Mouse (Mus musculus) stomach, embryonic 15.5 days (tissue): ENCODE results near the gene Ccdc12. TPM values are rescaled to one million over a fixed set of nuclear protein-coding genes. Genes with fewer than 3 reads are reported as not detected.
"Not testable (repeated sequence)": the region's sequence is repeated elsewhere in the genome, so short reads cannot be mapped to it uniquely, and the experiment has no call there.

ENCODE experiments used
- ATAC-seq: fragments of 200-750 bp; cut with Nextera tagmentation; 2 replicates; pipeline ENCODE4 v1.8.0; 2017; ENCODE audit warnings: low read depth, moderate number of reproducible peaks, moderate TSS enrichment; ENCODE audit not compliant: insufficient read depth, low FRiP score
- H3K27ac ChIP-seq: fragments of 300-500 bp; sonication (generic); 2 replicates; pipeline ENCODE4 v1.5.1; 2015; ENCODE audit warnings: mild to moderate bottlenecking, inconsistent platforms
- H3K27me3 ChIP-seq: fragments of 300-500 bp; sonication (generic); replicated peaks from 2 replicates; pipeline ENCODE4 v1.6.1; 2015; ENCODE audit warnings: inconsistent platforms
- H3K36me3 ChIP-seq: fragments of 300-500 bp; sonication (generic); 2 replicates; pipeline ENCODE4 v1.6.1; 2015; ENCODE audit warnings: inconsistent platforms
- H3K4me1 ChIP-seq: fragments of 300-500 bp; sonication (generic); 2 replicates; pipeline ENCODE4 v1.6.1; 2015; ENCODE audit warnings: inconsistent platforms
- H3K4me2 ChIP-seq: fragments of 300-500 bp; sonication (generic); 2 replicates; pipeline ENCODE4 v1.6.1; 2015; ENCODE audit warnings: mild to moderate bottlenecking, inconsistent platforms
- H3K4me3 ChIP-seq: fragments of 300-500 bp; sonication (generic); replicated peaks from 2 replicates; pipeline ENCODE4 v1.5.1; 2015; ENCODE audit warnings: inconsistent platforms
- H3K9ac ChIP-seq: fragments of 300-500 bp; sonication (generic); 2 replicates; pipeline ENCODE4 v1.6.1; 2015; ENCODE audit warnings: inconsistent platforms
- H3K9me3 ChIP-seq: fragments of 300-500 bp; sonication (generic); 2 replicates; pipeline ENCODE4 v1.6.1; 2016; ENCODE audit warnings: inconsistent platforms
- WGBS: fragments of 180-500 bp; shearing (Covaris S2); methylation state at CpG from one replicate; pipeline ENCODE4 v1.1.7; 2015; 5-methylcytosine and 5-hydroxymethylcytosine counted together
- polyA plus RNA-seq: library from polyadenylated mRNA; unstranded; fragments of >200 nt; fragmentation: Nextera tagmentation; extraction: Ambion mirVana; gene quantifications from 2 replicates; pipeline ENCODE4 v1.2.1, GENCODE M21; 2015

The Ccdc12 gene
- polyA plus RNA-seq, 1 experiment from 2014 or later, result 160 TPM

- Histone ChIP-seq H3K27me3 (no peaks in the 10 kb centered on the region), H3K9ac (no peak overlapping the region), H3K4me2 (no peak overlapping the region), H3K9me3 (no peaks in the 10 kb centered on the region), H3K36me3 (no peaks in the 10 kb centered on the region), H3K4me3 (no peak overlapping the region), H3K4me1 (peaks cover 33% of the 10 kb centered on the region), H3K27ac (peak overlapping the region; percentile 2; the same call in 1 of the 2 replicates)
- ATAC-seq, result no peak
- 51% methylated on average over 5 of the region's 5 CpGs for WGBS
Observed at GRCm38 (mm10) chr9:110682255-110682654, 26.0 kb downstream of the Ccdc12 start.

DNA sequence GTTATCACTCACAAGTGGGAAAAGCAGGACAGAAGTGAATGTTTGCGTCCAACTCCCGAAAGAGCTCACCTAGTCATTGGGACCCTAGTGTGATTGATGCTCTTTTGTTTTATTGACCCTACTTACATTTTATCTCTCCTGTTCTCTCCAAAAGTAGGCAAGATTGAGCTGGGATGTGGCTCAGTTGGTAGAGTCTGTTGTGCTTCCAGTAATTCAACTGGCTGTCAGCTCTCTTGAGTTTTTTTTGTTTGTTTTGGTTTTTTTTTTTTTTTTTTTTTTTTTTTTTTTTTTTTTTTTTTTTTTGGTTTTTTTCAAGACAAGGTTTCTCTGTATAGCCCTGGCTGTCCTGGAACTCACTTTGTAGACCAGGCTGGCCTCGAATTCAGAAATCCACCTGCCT, 26.4 kb downstream of the Ccdc12 start:
- peak overlapping the region; percentile 98; the same call in 1 of the 2 replicates for H3K27ac ChIP-seq
- not testable (repeated sequence) for H3K9me3 ChIP-seq, H3K4me2 ChIP-seq, H3K4me3 ChIP-seq, H3K27me3 ChIP-seq, H3K9ac ChIP-seq, H3K36me3 ChIP-seq, ATAC-seq
- peaks cover 32% of the 10 kb centered on the region for H3K4me1 ChIP-seq
- WGBS, result 65% methylated on average over 3 of the region's 3 CpGs

GRCm38 (mm10) chr9:110683574-110684099, 27.3 kb downstream of the Ccdc12 start:
- 34% methylated on average over 4 of the region's 4 CpGs for WGBS
- peak overlapping the region; percentile 98 for H3K27ac ChIP-seq
- peaks cover 29% of the 10 kb centered on the region for H3K4me1 ChIP-seq
- H3K4me3 ChIP-seq, result no peak overlapping the region
- H3K36me3 ChIP-seq, result no peaks in the 10 kb centered on the region
- no peaks in the 10 kb centered on the region for H3K27me3 ChIP-seq
- no peak overlapping the region for H3K9ac ChIP-seq
- H3K9me3 ChIP-seq, result no peaks in the 10 kb centered on the region
- peak overlapping the region; percentile 29; the same call in 1 of the 2 replicates for H3K4me2 ChIP-seq
- ATAC-seq, result peak; percentile 53; the same call in 1 of the 2 replicates

- Histone ChIP-seq H3K4me1 (peaks cover 29% of the 10 kb centered on the region), H3K4me2 (0 out of 2 replicates have a peak overlapping the region, but pooled peaks have one; percentile 29), H3K4me3 (no peak overlapping the region), H3K27ac (peak overlapping the region; percentile 98), H3K27me3 (no peaks in the 10 kb centered on the region), H3K36me3 (no peaks in the 10 kb centered on the region), H3K9ac (no peak overlapping the region), H3K9me3 (no peaks in the 10 kb centered on the region)
- WGBS, result 54% methylated on average over 6 of the region's 6 CpGs
- peak; percentile 56 for ATAC-seq
Observed at GRCm38 (mm10) chr9:110684100-110684831, 28.0 kb downstream of the Ccdc12 start.

DNA sequence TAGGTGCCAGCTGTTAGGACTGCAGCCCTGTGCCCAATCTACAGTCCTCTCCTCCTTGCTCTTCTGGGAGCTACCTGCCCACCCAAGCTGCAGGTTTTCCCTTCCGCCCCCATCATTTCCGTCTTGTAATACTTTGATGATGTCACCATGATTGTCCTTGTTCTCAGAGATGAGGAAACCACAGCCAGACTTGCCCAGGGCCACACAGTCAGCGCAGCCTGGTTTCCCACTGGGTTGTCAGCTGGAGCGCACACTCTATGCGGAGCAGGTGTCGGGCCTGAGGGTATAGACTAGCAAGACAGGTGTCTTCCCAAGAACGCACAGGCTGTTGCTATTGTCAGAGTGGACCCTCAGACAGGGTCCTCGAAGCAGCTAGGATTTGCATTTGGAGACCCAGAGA, 28.9 kb downstream of the Ccdc12 start:
- Histone ChIP-seq H3K27me3 (no peaks in the 10 kb centered on the region), H3K9ac (no peak overlapping the region), H3K9me3 (no peaks in the 10 kb centered on the region), H3K4me3 (no peak overlapping the region), H3K36me3 (no peaks in the 10 kb centered on the region), H3K27ac (peak overlapping the region; percentile 98), H3K4me1 (peaks cover 29% of the 10 kb centered on the region), H3K4me2 (no peak overlapping the region)
- ATAC-seq, result no peak
- WGBS, result 85% methylated on average over 8 of the region's 8 CpGs

DNA sequence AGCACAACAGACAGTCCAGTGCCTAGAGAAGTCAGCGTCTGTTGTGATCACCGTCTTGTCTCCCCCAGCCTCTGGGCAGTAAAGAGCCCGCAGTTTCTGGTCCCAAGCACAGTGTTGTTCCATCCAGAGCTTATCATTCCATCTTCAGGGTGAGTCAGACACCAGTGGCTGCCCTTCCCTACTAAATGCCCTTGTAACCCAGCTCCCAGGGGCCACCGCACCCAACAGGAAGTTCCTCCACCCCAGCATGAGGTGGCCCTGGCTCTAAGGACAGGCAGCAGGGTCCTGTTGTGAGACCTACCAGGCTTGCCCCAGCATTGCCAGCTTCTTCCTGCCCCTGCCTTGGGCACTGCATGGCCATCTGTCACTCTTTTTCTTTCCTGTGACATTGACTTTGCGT, 29.3 kb downstream of the Ccdc12 start:
- H3K36me3 ChIP-seq, result no peaks in the 10 kb centered on the region
- no peaks in the 10 kb centered on the region for H3K27me3 ChIP-seq
- H3K9ac ChIP-seq, result no peak overlapping the region
- no peaks in the 10 kb centered on the region for H3K9me3 ChIP-seq
- peak overlapping the region; percentile 98 for H3K27ac ChIP-seq
- H3K4me1 ChIP-seq, result peaks cover 29% of the 10 kb centered on the region
- no peak overlapping the region for H3K4me2 ChIP-seq
- no peak overlapping the region for H3K4me3 ChIP-seq
- peak; percentile 39; the same call in 1 of the 2 replicates for ATAC-seq
- WGBS, result 59% methylated on average over 5 of the region's 5 CpGs

GRCm38 (mm10) chr9:110686472-110686871, 30.2 kb downstream of the Ccdc12 start:
- H3K27ac ChIP-seq, result peak overlapping the region; percentile 98
- WGBS, result 56% methylated on average over 3 of the region's 3 CpGs
- no peak for ATAC-seq

GRCm38 (mm10) chr9:110687061-110687460, 30.8 kb downstream of the Ccdc12 start:
- Histone ChIP-seq H3K4me3 (no peak overlapping the region), H3K36me3 (no peaks in the 10 kb centered on the region), H3K9ac (no peak overlapping the region), H3K4me1 (peaks cover 29% of the 10 kb centered on the region), H3K27me3 (no peaks in the 10 kb centered on the region), H3K9me3 (no peaks in the 10 kb centered on the region), H3K27ac (peak overlapping the region; percentile 98; the same call in 1 of the 2 replicates), H3K4me2 (no peak overlapping the region)
- 68% methylated on average over 5 of the region's 5 CpGs for WGBS
- ATAC-seq, result no peak

More at GRCm38 (mm10) chr9:110686472-110686871, 30.2 kb downstream of the Ccdc12 start:
- no peaks in the 10 kb centered on the region for H3K27me3 ChIP-seq
- H3K9ac ChIP-seq, result no peak overlapping the region
- no peak overlapping the region for H3K4me2 ChIP-seq
- no peaks in the 10 kb centered on the region for H3K36me3 ChIP-seq
- peaks cover 29% of the 10 kb centered on the region for H3K4me1 ChIP-seq
- H3K9me3 ChIP-seq, result no peaks in the 10 kb centered on the region
- H3K4me3 ChIP-seq, result no peak overlapping the region

DNA sequence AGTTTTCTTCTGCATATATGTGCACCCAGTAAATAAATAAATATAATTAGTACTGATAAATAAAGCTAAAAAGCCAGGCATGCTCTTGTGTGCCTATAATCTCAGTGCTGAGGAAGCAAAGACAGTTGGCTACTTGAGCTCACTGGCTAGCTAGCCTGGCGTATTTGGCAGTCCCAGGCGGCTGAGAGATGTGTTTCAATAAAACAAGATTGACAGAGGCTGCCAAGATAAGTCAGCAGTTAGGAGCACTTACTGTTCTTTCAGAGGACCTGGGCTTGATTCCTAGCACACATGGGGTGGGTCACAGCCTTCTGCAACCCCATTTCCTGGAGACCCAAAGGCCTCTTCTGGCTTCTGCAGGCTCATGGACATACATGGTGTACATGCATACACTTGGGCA, 31.5 kb downstream of the Ccdc12 start:
- peaks cover under 1% of the 10 kb centered on the region; the same call in 1 of the 2 replicates for H3K36me3 ChIP-seq
- no peaks in the 10 kb centered on the region for H3K27me3 ChIP-seq
- H3K9ac ChIP-seq, result no peak overlapping the region
- no peak overlapping the region for H3K27ac ChIP-seq
- no peak for ATAC-seq
- H3K9me3 ChIP-seq, result no peaks in the 10 kb centered on the region
- H3K4me2 ChIP-seq, result no peak overlapping the region
- H3K4me3 ChIP-seq, result no peak overlapping the region
- peaks cover 26% of the 10 kb centered on the region for H3K4me1 ChIP-seq
- WGBS, result 89% methylated on average over 2 of the region's 2 CpGs

DNA sequence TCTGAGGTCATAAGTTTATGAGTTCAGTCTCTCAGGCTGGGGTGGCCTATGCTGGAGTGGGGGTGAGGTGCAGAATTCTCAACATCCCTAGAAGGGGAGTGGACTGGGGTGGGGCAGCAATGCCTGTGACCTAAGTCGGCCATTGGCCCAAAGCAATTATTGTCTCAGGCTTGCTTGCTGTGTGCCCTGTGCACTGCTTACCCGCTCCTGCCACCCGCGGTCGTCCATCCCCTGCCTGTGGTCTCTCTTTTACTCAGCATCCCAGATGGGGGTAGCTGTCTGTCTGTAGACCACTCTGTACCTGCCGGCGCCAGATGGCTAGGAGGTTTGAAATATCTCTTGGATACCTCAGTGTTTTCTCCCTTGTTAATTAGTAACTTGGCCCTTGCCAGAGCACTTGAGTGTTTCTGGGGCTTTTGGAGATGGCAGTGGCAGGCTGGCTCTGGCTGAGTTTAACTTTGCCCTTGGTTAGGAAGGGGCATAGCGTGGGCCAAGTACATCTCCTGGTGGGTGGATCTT, 33.0 kb downstream of the Ccdc12 start:
- peak overlapping the region; percentile 32 for H3K4me2 ChIP-seq
- no peak overlapping the region for H3K9ac ChIP-seq
- no peaks in the 10 kb centered on the region for H3K27me3 ChIP-seq
- no peak overlapping the region for H3K4me3 ChIP-seq
- peaks cover 9% of the 10 kb centered on the region for H3K36me3 ChIP-seq
- no peaks in the 10 kb centered on the region for H3K9me3 ChIP-seq
- H3K4me1 ChIP-seq, result peaks cover 17% of the 10 kb centered on the region
- 56% methylated on average over 8 of the region's 8 CpGs for WGBS
- H3K27ac ChIP-seq, result peak overlapping the region; percentile 77
- ATAC-seq, result peak; percentile 78

DNA sequence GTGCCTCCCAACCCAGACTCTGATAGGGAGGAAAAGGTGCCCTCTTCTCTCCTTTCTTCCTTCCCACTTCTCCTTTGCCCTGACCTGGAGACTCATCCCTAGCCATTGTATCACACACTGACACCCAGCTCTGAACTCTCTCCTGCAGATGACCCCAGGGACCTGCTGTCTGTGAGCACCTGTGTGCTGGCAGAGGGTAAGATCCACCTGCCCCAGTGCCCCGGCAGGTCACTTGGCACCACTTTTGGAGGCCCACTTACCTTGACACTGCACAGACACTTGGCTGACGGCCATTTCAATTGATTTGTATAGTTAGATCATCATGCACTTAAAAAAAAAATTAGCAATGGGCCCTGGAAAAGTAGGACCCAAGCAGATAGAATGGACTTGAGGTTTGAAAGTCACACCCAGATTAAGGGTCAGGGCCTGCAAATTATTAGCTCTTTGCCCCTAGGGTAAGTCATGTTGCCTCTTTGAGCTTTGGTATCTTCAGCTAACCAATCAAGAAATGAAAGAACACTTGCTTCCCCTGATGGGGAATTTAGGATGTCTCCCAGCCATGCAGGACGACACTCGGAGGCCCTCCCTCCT, 39.0 kb downstream of the Ccdc12 start:
- 81% methylated on average over 4 of the region's 4 CpGs for WGBS
- Histone ChIP-seq H3K27ac (no peak overlapping the region), H3K4me3 (no peak overlapping the region), H3K4me2 (no peak overlapping the region), H3K4me1 (no peaks in the 10 kb centered on the region), H3K27me3 (no peaks in the 10 kb centered on the region), H3K9me3 (no peaks in the 10 kb centered on the region), H3K9ac (no peak overlapping the region), H3K36me3 (peaks cover 18% of the 10 kb centered on the region)
- ATAC-seq, result no peak

- ATAC-seq, result no peak
- H3K4me1 ChIP-seq, result no peaks in the 10 kb centered on the region
- peaks cover 24% of the 10 kb centered on the region for H3K36me3 ChIP-seq
- WGBS, result 94% methylated on average over 5 of the region's 5 CpGs
- no peaks in the 10 kb centered on the region for H3K27me3 ChIP-seq
- H3K4me2 ChIP-seq, result no peak overlapping the region
- no peak overlapping the region for H3K9ac ChIP-seq
- no peaks in the 10 kb centered on the region for H3K9me3 ChIP-seq
- no peak overlapping the region for H3K4me3 ChIP-seq
- peak overlapping the region; percentile 48; the same call in 1 of the 2 replicates for H3K27ac ChIP-seq
Observed at GRCm38 (mm10) chr9:110696427-110696826, 40.1 kb downstream of the Ccdc12 start.
